In the genomic region with DNA sequence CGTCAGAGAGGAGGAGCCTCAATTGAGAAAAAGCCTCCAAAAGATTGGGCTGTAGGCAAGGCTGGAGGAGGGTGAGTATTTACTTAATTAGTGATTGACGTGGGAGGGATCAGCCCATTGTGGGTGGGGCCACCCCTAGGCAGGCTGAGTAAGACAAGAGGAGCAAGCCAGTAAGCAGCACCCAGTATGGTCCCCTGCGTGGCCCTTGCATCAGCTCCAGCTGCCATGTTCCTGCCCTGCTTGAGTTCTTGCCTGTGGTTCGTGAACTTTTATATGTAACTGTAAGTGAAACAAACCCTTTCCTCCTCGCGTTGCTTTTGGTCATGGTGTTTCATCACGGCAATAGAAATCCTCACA, we compare ENCODE assay signal across 8 mouse cellular contexts. TPM values are rescaled to one million over a fixed set of nuclear protein-coding genes. Genes with fewer than 3 reads are reported as not detected.
A peak's percentile ranks its signal among the peaks of the same experiment; 100 is the strongest.
DNase-seq lines count a peak whose midpoint lies in the region; ATAC-seq lines count a peak whose summit lies in the region.

A gene (minus strand): TSS at position 27 of the 357 bp plus-strand sequence.

- peaks cover 9% of the 10 kb centered on the region for H3K4me1 ChIP-seq in liver, embryonic 15.5 days (replicated peaks)

- WGBS in liver, embryonic 15.5 days (ENCODE audit: insufficient replicate concordance), result 38% methylated on average over 7 of the region's 7 CpGs

- H3K36me3 ChIP-seq in liver, embryonic 15.5 days (replicated peaks), result no peaks in the 10 kb centered on the region

- no peak within 1 kb of the TSS for H3K9ac ChIP-seq in liver, embryonic 15.5 days

- no peaks in the 10 kb centered on the region for H3K27me3 ChIP-seq in liver, embryonic 15.5 days

- peak within 1 kb of the TSS; percentile 27 for H3K4me3 ChIP-seq in liver, embryonic 15.5 days (replicated peaks)

- peak within 1 kb of the TSS; percentile 55 for H3K4me2 ChIP-seq in liver, embryonic 15.5 days

- no peaks in the 10 kb centered on the region for H3K9me3 ChIP-seq in liver, embryonic 15.5 days (replicated peaks)

- DNase-seq in embryo, embryonic 10 days (ENCODE audit: low spot score), result peak; percentile 27
- no peak for DNase-seq in embryo, embryonic 11 days
- peak; percentile 41 for DNase-seq in ZHBTc4 (ENCODE audit: low read depth, low spot score)
- DNase-seq in thymus, postnatal 36 days, result peak; percentile 8 to 29
- DNase-seq in cerebellum, postnatal 25 days, result no peak
- no peak for DNase-seq in urinary bladder, postnatal 10 days (ENCODE audit: low spot score)

- H3K27ac ChIP-seq in liver, embryonic 15.5 days (replicated peaks), result no peak within 1 kb of the TSS

- ATAC-seq in granulocyte monocyte progenitor cell, adult 5-6 weeks (replicated peaks; ENCODE audit: poor library complexity, severe bottlenecking), result peak; percentile 80
- peak; percentile 96 for ATAC-seq in liver, embryonic 15.5 days (ENCODE audit: insufficient read depth)

RNA-seq across cellular contexts. Expression of the gene that starts here (rescaled TPM):
- not detected in 2 replicates for total RNA-seq in granulocyte monocyte progenitor cell, adult 5-6 weeks (2014; fragmentation: Nextera tagmentation)
- total RNA-seq in granulocyte monocyte progenitor cell, adult 5-6 weeks (2017), result 0.09 and 0.10 TPM in 2 replicates
- polyA plus RNA-seq in liver, embryonic 15.5 days (2015; fragmentation: Nextera tagmentation; extraction: Ambion mirVana), result 6.0 and 9.2 TPM in 2 replicates

Comparison
In these comparisons a context has a peak if more than half of its experiments do, and no peak if none do; other contexts are left out.
1. DNase-seq: peak in embryo, embryonic 10 days (single experiment), ZHBTc4 (single experiment) and thymus, postnatal 36 days (2 of 2); none in embryo, embryonic 11 days (single experiment), cerebellum, postnatal 25 days (0 of 2) and urinary bladder, postnatal 10 days (single experiment).
2. Peak in ATAC-seq in granulocyte monocyte progenitor cell, adult 5-6 weeks; RNA of the gene not detected or under 1 TPM.